ENCODE assay signal across 8 mouse cellular contexts in genomic region chr4:49843787-49844186, GRCm38 (mm10). TPM values are rescaled to one million over a fixed set of nuclear protein-coding genes. Genes with fewer than 3 reads are reported as not detected.
DNase-seq lines count a peak whose midpoint lies in the region; ATAC-seq lines count a peak whose summit lies in the region.
"Had no signal": no experiment of that assay in that cellular context is flagged by ENCODE, and none has a peak within 500 bp of the region (broad histone marks: within the 10 kb centered on the region; RNA-seq: fewer than 3 reads in every experiment).

No protein-coding gene starts in this region.

- H3K4me1 ChIP-seq in forebrain, embryonic 15.5 days: peaks cover 19% of the 10 kb centered on the region
- H3K4me1 ChIP-seq in midbrain, embryonic 16.5 days (ENCODE audit: control insufficient read depth, insufficient read depth, low read length): peaks cover 9% of the 10 kb centered on the region

- H3K27me3 ChIP-seq in forebrain, embryonic 15.5 days: peaks cover 19% of the 10 kb centered on the region; the same call in 1 of the 2 replicates
- H3K27me3 ChIP-seq in midbrain, embryonic 16.5 days (ENCODE audit: control insufficient read depth, insufficient read depth, low read depth, low read length): peaks cover 3% of the 10 kb centered on the region

- no peak for ATAC-seq in forebrain, embryonic 15.5 days (replicated peaks)
- no peak for ATAC-seq in midbrain, embryonic 16.5 days
- no peak for ATAC-seq in megakaryocyte, adult 5-6 weeks (ENCODE audit: poor library complexity, severe bottlenecking)

- H3K36me3 ChIP-seq in forebrain, embryonic 15.5 days: no peaks in the 10 kb centered on the region
- H3K36me3 ChIP-seq in midbrain, embryonic 16.5 days (ENCODE audit: control insufficient read depth, insufficient read depth, low read length): no peaks in the 10 kb centered on the region

- peak; percentile 13 for DNase-seq in kidney, postnatal 10 days
- no peak for DNase-seq in kidney, adult 11 months
- peak; percentile 47 for DNase-seq in embryo, embryonic 10.5 days (ENCODE audit: low spot score)
- DNase-seq in thymus, postnatal 14 days: no peak
- DNase-seq: cerebellum, adult 11-12 months had no signal

- H3K4me2 ChIP-seq in forebrain, embryonic 15.5 days (replicated peaks): peak overlapping the region; percentile 100
- peak overlapping the region; percentile 70 for H3K4me2 ChIP-seq in midbrain, embryonic 16.5 days (ENCODE audit: low read length)

- H3K9me3 ChIP-seq in forebrain, embryonic 15.5 days: no peaks in the 10 kb centered on the region
- H3K9me3 ChIP-seq in midbrain, embryonic 16.5 days (replicated peaks; ENCODE audit: control insufficient read depth, low read length, poor library complexity, severe bottlenecking): no peaks in the 10 kb centered on the region

- WGBS in forebrain, embryonic 15.5 days: 12% methylated on average over 6 of the region's 6 CpGs
- 20% methylated on average over 6 of the region's 6 CpGs for WGBS in midbrain, embryonic 16.5 days

- no peak overlapping the region for H3K9ac ChIP-seq in forebrain, embryonic 15.5 days (replicated peaks)
- H3K9ac ChIP-seq in midbrain, embryonic 16.5 days (ENCODE audit: low read depth, low read length): peak overlapping the region; percentile 77

- peak overlapping the region; percentile 73 for H3K4me3 ChIP-seq in forebrain, embryonic 15.5 days
- peak overlapping the region; percentile 81 for H3K4me3 ChIP-seq in midbrain, embryonic 16.5 days (ENCODE audit: low read depth, low read length)

- no peak overlapping the region for H3K27ac ChIP-seq in forebrain, embryonic 15.5 days (replicated peaks)
- H3K27ac ChIP-seq in midbrain, embryonic 16.5 days (ENCODE audit: low read length): peak overlapping the region; percentile 39; the same call in 1 of the 2 replicates

RNA-seq across cellular contexts. Expression of gene Grin3a, which starts 1.8 kb away (rescaled TPM):
- 7.5 and 7.7 TPM in 2 replicates for polyA plus RNA-seq in forebrain, embryonic 15.5 days (2015; fragmentation: Nextera tagmentation; extraction: Ambion mirVana)
- polyA plus RNA-seq in midbrain, embryonic 16.5 days (2015; fragmentation: Nextera tagmentation; extraction: Ambion mirVana): 25.4 and 30.0 TPM in 2 replicates
- total RNA-seq in megakaryocyte, adult 5-6 weeks (2015): not detected in 2 replicates
- total RNA-seq in megakaryocyte, adult 5-6 weeks (2017): not detected in 2 replicates

Comparison
In these comparisons a context has a peak if more than half of its experiments do, and no peak if none do; other contexts are left out.
1. DNase-seq: peak in kidney, postnatal 10 days (single experiment) and embryo, embryonic 10.5 days (single experiment); none in kidney, adult 11 months (single experiment) and thymus, postnatal 14 days (single experiment).